Mouse (Mus musculus): ENCODE results near the gene Cir1. TPM values are rescaled to one million over a fixed set of nuclear protein-coding genes. Genes with fewer than 3 reads are reported as not detected.

Gene Cir1
- 26.6 and 28.0 TPM in 2 replicates for polyA plus RNA-seq (2012; rRNA removed)

DNA sequence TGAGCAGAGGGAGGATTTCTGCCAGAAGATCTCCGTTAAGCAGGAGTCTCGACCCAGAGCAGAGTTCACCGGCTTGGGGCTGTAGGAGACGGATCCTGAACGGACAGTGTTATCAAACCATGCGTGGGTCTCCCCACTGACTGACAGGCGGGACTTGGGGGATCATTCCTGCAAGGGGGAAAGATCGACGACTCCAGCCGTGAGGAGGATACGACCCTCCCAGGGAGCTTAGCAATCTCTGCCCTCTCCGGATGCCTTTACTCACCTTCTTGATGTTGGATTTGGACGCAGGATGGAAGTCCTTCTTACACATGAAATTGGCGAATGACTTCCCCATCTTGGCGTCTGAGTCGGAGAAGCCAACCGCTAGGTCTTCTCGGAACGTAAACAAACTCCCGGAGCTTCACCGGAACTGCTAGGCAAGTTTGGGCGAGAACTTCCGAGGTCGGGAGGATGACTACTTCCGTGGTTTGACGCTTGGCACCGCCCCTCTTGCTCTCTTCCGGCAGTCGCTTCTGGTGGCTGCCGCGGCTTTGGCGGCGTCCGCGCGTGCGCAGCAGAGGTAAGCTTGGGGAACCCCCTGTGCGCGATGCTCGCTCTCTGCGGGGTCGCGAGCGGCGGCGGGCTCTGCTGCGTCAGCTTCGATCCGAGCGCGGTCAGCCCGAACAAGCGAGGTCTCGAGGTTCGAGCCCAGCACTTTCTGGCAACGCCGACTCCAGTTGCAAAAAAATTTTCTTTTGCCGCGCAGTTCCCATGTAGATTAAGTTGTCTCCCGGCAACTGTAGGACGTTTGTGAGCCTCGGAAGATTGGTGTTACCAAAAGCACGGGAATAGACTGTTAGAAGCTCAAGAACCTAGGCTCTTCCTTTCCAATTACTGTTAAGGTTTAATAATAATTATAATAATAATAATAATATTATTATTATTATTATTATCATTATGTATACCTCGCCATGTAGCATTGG, at the start of gene Cir1, which contains the start of gene Scrn3:
TSS of gene Cir1 (minus strand) at position 550 of the 965 bp plus-strand sequence.
TSS of gene Scrn3 (plus strand) at position 450 of the 965 bp plus-strand sequence.

DNA sequence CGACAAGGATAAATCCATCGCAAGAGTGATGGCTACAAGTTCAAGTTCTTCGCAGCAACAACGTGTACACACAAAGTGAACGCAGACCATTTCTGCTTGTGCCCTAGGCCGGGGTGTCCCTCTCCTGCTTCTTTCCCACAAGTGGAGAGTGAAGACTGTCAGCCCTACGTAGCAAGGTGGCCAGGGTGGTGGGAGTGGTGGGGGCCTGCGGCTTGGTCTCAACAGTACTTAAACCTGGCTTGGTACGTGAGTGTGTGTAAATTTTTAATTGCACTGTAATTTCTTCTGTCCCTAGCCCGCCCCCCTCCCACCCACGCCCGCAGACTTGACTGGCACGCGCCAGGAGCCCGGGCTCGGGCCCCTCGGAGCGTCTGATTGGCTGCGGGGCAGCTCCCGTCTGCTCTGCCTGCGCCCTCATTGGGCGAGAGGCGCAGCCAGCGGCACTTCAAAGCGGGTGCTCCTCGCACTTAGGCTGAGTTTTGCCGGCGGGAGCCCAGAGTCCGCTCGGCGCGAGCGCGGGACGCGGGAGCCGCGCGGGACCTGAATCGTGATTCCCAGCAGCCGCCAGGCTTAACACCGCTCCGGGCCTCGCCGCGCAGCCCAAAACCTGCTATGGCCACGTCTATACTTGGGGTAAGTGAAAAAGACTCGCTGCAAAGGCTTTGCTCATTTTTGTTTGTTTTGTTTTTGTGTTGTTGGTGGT, 40.9 kb downstream of the Cir1 start, which contains the start of gene Sp9:
TSS of gene Sp9 (plus strand) at position 467 of the 703 bp plus-strand sequence.

Other genes starting within 250 kb of the Cir1 start
- gene Ola1, start 93.8 kb downstream of the Cir1 start, polyA plus RNA-seq (2012; rRNA removed): 59.7 and 67.0 TPM in 2 replicates
- 2.6 and 5.5 TPM in 2 replicates for gene Sp9, start 40.8 kb downstream of the Cir1 start, polyA plus RNA-seq (2012; rRNA removed)
- 13.4 and 17.9 TPM in 2 replicates for gene Scrn3, start 100 bp downstream of the Cir1 start, polyA plus RNA-seq (2012; rRNA removed)
- 2.5 and 2.7 TPM in 2 replicates for gene Gpr155, start 73.9 kb upstream of the Cir1 start, polyA plus RNA-seq (2012; rRNA removed)
- gene Wipf1, start 217.0 kb upstream of the Cir1 start, polyA plus RNA-seq (2012; rRNA removed): 7.1 and 10.3 TPM in 2 replicates